Mouse (Mus musculus) heart, postnatal 10 days (tissue): ENCODE results near the gene Acox1. TPM values are rescaled to one million over a fixed set of nuclear protein-coding genes. Genes with fewer than 3 reads are reported as not detected.

Source experiments
- DNase-seq, 2 experiments: peaks; one replicate each; pipeline ENCODE4 v3.0.0; 2021
- intact Hi-C: fragments of 180-260 bp; cut with DNase I; formaldehyde crosslinking; loops from one replicate; pipeline ENCODE4 v1.15.1; 2025
- total RNA-seq, 2 experiments: library from RNA; stranded (reverse); gene quantifications; 2 replicates each; pipeline ENCODE4 v1.2.3; 2021

Gene Acox1
- 10 to 100 TPM; 92.5 to 99.9 TPM for total RNA-seq

DNA sequence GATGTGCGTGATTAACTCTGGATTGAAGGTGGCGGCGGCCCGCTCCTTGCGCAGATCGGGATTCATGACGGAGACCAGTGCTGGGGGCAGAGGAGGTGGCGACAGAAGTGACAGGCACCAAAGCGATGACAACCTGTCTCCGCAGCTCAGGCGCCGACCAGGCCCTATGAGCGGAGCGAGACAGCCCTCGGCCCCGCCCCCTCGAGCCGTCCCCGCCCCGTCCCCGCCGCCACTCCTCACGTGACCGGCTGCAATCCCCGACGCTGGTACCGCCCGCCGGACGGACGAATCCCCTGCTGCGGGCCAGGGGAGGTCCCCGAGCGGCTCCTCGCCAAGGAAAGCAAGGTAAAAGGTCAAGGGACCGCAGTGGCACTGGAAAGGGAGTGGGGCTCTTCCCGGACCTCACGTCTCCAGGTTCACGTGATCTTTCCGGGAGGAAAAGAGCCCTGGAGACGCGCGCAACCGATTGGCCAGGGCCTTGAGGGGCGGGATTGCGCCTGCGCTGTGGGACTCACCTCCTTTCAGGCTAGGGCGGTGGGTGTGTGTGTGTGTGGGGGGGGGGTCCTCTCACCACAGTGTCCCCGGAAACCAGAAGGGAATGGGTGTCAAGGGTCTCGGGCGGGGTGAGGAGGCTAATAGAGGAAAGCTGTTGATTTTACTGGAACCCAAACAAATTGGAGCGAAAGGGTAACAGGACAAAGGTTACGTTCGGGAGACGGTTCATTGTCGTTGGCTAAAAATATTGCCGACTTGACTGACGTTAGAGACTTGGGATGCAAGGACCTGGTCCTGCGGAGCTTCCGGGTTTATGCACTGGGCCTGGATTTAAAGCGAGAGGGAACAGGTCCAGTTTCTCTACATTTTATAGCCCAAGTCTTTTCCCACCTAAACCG, at the start of gene Acox1, which contains the start of gene Ten1:
TSS of gene Acox1 (minus strand) at position 407 of the 893 bp plus-strand sequence.
TSS of gene Ten1 (plus strand) at position 217 of the 893 bp plus-strand sequence.
- intact Hi-C loops = loop anchor here (2.0 kb wide), 2 partner anchors 20 to 60 kb away; partner anchors contain the start of gene Mrpl38
- DNase-seq = peak; percentile 99

GRCm38 (mm10) chr11:116247502-116248222, 48.8 kb upstream of the Acox1 start:
- DNase-seq = no peak

GRCm38 (mm10) chr11:116245616-116246015, 46.8 kb upstream of the Acox1 start:
- intact Hi-C loops = no loop called here
- DNase-seq = no peak

More at GRCm38 (mm10) chr11:116247502-116248222, 48.8 kb upstream of the Acox1 start:
- intact Hi-C loops = no loop called here

GRCm38 (mm10) chr11:116244580-116244979, 45.7 kb upstream of the Acox1 start:
- DNase-seq = no peak
- intact Hi-C loops = no loop called here

DNA sequence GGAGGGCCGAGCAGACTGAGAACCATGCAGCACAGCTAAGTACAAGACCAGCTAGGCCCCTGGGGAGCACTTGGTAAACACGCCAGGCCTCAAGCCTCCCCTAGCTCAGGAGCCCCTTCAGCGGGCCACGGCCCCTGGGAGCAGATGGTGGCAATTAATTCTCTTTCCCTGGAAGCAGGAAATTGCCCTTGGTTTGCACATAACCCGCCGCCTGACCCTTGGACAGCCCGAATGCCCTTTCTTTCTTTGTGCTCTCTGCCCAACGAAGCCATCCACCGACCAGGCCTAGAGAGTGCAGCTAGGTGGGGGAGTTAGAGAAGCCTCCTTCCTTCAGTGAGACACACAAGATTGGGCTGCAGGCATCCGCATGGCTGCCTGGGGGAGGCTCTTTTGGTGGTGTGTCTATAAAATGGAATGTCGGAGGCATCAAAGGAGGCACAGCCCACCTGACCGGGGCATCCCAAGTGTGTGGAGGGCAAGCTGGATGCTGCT, 42.9 kb upstream of the Acox1 start:
- no peak for DNase-seq
- intact Hi-C loops = no loop called here

- intact Hi-C loops = no loop called here
- DNase-seq = no peak
These were observed 41.0 kb upstream of the Acox1 start for GRCm38 (mm10) chr11:116239797-116240196.

GRCm38 (mm10) chr11:116237742-116238395, 39.0 kb upstream of the Acox1 start, which contains the start of gene Evpl:
Evpl (minus strand) TSS chr11:116238077.
- intact Hi-C loops = no loop called here
- peak; percentile 39 to 42 for DNase-seq

DNA sequence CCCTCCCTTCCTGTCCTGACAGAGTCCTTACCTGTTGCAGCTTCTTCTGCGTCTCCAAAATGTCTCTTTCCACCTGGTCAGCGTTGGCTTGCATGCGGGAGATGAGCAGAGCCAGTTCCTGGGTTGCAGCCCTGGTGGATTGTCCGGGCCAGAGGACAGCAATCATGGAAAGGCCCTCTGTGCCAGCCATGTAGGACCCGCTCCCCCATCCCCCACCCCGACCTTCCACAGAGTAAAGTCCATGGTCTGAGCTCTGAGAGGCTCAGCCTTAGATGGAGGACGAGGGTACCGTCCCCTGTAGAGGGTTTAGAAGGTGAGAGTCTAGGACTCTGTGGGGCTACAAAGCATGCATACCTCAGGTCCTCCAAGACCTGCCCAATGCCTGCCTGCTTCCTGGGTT, 36.1 kb upstream of the Acox1 start:
- intact Hi-C loops = no loop called here
- no peak for DNase-seq

DNA sequence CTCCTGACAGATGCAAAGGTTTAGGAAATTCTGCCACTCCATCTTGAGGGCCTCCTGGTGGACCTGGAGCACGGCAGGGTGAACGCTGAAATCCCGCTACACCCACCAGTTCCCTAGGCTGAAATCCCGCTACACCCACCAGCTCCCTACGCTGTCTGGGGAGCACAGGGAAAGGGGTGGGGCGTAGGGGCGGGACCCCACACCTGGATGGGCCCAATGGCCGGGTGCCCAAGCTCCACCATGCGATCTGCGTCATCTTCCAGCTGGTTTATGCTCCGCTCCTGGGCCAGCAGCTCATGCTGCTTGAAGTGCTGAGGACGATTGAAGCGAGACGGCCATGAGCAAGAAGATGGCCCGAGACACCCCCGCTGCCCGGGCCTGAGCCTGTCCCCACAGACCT, 33.6 kb upstream of the Acox1 start:
- no peak for DNase-seq
- intact Hi-C loops = no loop called here

DNA sequence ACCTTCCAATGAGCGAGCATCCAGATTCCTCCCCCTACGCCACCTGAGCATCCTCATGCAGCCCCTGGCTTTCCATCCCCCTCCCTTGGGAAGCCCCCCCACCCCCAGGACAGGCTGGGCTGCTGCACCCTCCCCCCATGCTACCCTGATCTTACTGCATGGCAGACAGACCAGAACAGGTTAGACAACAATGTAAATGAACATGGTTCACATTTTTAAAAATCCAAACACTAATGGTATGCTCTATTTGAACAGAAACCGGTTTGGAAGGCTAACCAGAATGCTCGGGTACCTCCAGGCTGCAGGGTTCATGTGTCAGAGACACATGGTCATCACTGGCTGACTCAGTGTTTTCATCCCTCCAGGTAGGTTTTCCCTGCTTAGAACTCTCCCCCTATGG, 29.9 kb upstream of the Acox1 start:
- DNase-seq = no peak
- intact Hi-C loops = loop anchor here (5.0 kb wide), 2 partner anchors 219 to 234 kb away; no protein-coding TSS in a partner anchor

DNA sequence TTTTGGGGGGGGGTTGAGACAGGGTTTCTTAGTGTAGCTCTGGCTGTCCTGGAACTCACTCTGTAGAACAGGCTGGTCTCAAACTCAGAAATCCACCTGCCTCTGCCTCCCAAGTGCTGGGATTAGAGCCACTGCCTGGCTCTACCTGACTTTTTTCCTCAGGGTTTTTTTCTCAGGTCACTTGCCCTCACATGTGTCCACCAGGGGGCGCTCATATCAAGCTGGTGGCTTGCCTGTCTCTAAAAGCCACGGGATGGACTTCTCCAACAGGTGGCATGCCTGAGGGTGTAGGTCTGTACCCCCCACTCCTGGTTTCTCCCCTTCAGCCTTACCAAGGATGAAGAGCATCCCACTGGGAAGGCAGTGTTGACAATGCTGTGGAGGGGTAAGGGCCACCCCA, 27.6 kb upstream of the Acox1 start:
- intact Hi-C loops = loop anchor here (2.0 to 5.0 kb wide), 3 partner anchors 68 to 236 kb away; no protein-coding TSS in a partner anchor
- DNase-seq = peak; percentile 82 to 92

GRCm38 (mm10) chr11:116222740-116223059, 23.9 kb upstream of the Acox1 start:
- DNase-seq = no peak
- intact Hi-C loops = loop anchor here (5.0 kb wide), 1 partner anchor 135 kb away; the partner anchor contains the start of gene Wbp2

DNA sequence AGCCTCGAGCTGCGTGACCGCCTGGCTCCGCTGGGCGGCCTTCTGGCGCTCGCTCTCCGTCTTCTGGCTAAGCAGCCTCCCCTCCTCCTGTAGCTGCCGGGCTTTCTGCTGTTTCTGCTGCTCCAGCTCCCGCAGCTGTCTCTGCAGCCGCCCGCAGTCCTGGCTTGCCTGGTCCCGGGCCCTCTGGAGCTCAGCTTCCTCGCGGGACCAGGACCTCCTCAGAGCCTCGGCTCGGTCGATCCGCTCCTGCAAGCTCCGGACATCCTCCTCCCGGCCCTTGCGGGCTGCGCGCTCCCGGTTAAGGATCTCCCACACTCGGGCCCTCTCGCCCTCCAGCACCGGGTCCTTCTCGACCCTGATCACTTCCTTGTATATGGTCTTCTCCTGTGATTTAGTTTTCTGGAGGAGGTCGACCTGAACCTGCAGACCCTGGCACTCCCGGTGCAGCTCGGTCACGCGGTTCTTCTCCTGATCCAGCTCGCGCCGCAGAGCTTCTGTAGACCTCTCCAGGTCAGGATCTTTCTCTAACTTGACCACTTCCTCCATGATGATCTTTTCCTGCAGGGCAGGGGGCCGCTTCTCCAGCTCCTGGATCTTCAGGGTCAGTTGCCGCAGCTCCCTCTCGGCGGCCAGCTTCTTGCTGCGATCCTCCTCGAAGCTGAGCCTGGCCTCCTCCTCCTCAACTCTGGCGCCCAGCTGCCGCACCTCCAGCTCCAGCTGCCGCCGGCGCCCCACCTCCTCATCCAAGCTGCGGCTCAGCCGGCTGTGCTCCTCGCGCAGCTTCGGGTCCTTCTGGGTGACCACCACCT, 23.3 kb upstream of the Acox1 start:
- intact Hi-C loops = loop anchor here (5.0 kb wide), 1 partner anchor 135 kb away; the partner anchor contains the start of gene Wbp2
- peak; percentile 49 to 52 for DNase-seq

GRCm38 (mm10) chr11:116219885-116220284, 21.0 kb upstream of the Acox1 start:
- intact Hi-C loops = loop anchor here (1.0 to 5.0 kb wide), 3 partner anchors 21 to 133 kb away; partner anchors contain the start of genes Acox1, Ten1 and Wbp2

GRCm38 (mm10) chr11:116218737-116219400, 20.0 kb upstream of the Acox1 start:
- intact Hi-C loops = loop anchor here (2.0 kb wide), 1 partner anchor 20 kb away; the partner anchor contains the start of genes Acox1 and Ten1

More at GRCm38 (mm10) chr11:116219885-116220284, 21.0 kb upstream of the Acox1 start:
- DNase-seq = peak; percentile 81 to 85

DNA sequence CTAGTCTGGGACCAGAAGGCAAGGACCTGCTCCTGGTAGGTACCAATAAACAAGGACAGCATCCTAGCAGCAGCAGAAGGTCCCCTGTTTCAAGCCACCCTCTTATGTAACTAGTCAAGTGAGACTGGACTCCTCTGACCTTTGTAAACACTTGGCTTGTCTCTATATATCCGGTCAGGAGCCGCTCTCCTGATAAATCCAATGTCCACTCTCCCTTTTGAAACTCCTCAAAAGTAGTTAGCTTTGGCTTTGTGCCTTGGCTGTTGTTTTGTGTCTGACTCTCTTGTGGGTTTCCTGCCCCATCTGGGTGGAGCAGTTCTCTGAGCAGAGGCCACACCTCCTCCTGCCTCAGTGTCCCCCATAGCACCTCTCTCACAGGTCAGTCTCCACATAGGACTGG, 19.4 kb upstream of the Acox1 start:
- intact Hi-C loops = loop anchor here (2.0 kb wide), 1 partner anchor 19 kb away; the partner anchor contains the start of genes Acox1 and Ten1
- DNase-seq = peak; percentile 67 to 70

More at GRCm38 (mm10) chr11:116218737-116219400, 20.0 kb upstream of the Acox1 start:
- DNase-seq = peak; percentile 93 to 95

DNA sequence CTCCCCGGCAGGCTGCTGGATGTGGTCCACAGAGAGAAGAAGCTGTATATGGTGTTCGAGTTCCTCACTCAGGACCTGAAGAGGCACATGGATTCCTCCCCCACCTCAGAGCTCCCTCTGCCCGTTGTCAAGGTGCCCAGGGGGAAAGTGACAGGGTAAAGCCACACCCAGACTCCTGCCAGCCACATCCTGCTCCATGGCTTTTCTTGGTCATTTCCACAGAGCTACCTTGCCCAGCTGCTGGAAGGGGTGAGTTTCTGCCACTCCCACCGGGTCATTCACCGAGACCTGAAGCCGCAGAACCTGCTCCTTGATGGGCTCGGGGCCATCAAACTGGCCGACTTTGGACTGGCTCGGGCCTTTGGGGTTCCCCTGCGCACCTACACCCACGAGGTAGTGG, 17.7 kb upstream of the Acox1 start:
- intact Hi-C loops = no loop called here
- no peak for DNase-seq

GRCm38 (mm10) chr11:116215991-116216390, 17.1 kb upstream of the Acox1 start:
- no peak for DNase-seq
- intact Hi-C loops = no loop called here

DNA sequence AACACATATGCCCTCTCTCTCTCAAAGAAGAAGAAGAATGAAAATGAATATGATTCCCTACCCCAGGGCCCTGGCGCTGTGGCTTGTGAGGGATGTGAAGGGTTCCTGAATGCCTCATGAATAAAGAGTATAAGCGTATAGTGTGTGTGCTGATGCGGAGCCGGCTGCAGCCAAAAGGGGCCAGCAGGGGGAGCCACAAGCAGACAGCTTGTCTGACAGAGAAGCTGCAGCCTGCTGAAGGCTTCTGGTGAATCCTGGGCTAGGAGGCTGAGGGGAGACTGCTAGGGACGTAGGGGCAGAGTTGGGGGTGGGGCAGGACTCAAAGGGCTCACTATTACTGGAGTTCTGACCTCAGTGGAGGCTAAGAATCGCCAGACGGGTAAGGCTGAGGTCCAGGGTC, 16.3 kb upstream of the Acox1 start:
- intact Hi-C loops = no loop called here
- DNase-seq = peak in 1 of 2 experiments; percentile 36
